Mouse (Mus musculus): ENCODE measurements at regions not wholly inside any gene's neighbourhood (a gene's known extent, or its start where the extent isn't known, plus 50 kb on each side); places are given as distances from the start of the nearest gene placed in this dataset.

DNA sequence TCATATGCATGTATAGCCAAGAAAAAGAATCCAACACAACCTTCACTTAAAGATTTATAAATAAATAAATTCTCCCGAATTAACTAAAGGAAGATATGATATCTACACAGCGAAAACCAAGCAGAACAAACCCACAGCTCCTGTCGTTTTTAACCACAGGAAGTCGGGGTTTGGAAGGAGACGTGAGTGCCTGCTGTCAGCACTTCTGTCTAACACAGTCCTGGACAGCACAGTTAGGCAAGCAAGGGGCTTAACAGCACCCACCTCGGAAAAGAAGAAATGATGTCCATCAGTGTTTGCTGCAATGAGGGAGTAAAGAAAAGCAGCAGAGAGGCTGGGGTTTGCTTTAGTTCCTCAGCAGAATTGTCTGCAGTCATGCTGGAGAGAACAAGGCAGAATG lies 162.7 kb downstream of the Irs2 start:
- no peak for TF ChIP-seq CTCF (IDR thresholded peaks at IDR 0.05; ENCODE audit: insufficient read depth, low read length)
- no peak for TF ChIP-seq POLR2A (IDR thresholded peaks at IDR 0.05; ENCODE audit: borderline replicate concordance, extremely low read depth, low read depth, low read length)

Measured in lung, adult 2 months (tissue).